Mouse (Mus musculus): ENCODE measurements at regions not wholly inside any gene's neighbourhood (a gene's known extent, or its start where the extent isn't known, plus 50 kb on each side); places are given as distances from the start of the nearest gene placed in this dataset.

DNA sequence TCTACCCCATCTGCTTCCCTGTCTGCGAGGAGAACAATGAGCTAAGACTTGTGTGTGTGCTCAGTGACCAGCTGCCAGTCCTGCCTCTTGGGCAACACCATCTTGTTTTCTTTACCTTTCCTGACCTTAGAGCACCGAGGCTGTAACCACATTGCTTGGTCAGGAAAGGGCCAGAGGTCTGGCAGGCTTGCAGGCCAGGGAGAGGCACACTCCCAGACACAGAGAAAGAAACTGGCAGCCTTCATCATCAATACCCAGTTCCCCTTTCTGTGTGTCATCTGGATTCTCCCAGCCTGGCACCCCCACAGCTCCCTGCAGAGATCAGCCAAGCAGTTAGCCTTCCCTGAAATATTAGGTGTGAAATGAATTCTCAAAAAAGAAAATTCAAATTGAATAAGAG, 198.8 kb downstream of the Bcor start:
- no peak for DNase-seq (ENCODE audit: low spot score in 2 of 2)

GRCm38 (mm10) chrX:11964428-11964827, 195.7 kb downstream of the Bcor start:
- no peak for DNase-seq (ENCODE audit: low spot score in 2 of 2)

GRCm38 (mm10) chrX:11978679-11979078, 181.5 kb downstream of the Bcor start:
- DNase-seq (ENCODE audit: low spot score in 2 of 2): no peak

- DNase-seq (ENCODE audit: low spot score in 2 of 2): no peak
Observed at GRCm38 (mm10) chrX:11983276-11983675, 176.9 kb downstream of the Bcor start.
